Mouse (Mus musculus): ENCODE data around the gene Npl. TPM values are rescaled to one million over a fixed set of nuclear protein-coding genes. Genes with fewer than 3 reads are reported as not detected.
A peak's percentile ranks its signal among the peaks of the same experiment; 100 is the strongest.

The Npl gene
- 14.9 and 16.9 TPM in 2 replicates for polyA plus RNA-seq (2015; fragmentation: Nextera tagmentation; extraction: Ambion mirVana)

DNA sequence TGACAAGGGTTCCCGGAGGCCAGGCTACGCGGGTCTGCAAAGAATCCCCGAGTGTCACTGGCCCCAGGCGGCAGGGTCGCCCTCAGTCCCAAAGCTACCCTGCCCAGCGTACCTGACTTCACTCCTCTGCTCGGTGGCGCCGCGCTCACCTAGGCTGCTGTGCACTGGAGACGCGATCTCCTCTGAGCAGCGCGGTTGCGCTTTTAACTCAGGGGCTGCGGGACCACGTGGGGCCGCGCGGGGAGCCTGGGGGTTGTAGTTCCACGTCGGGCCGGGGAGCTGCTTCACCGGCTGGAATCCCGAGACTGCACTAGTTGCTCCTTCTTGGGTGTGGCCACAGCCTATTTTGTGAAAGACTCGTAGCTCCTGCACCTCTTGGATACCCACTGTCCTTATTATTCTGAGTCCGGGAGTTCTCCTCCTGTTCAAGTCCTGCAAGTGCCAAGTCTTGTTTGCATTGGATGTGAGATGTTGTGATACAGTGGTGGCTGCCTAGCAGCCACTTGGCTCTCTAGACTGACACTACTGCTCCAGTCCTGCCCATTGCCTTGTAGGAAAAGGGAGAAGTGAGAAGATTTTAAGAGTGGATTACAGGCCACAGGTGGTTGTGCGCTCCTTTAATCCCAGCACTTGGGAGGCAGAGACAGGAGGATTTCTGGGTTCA is at the start of gene Npl:
Gene Npl, minus strand, starts transcription at position 510 of the 664 bp plus-strand sequence.
- no peaks in the 10 kb centered on the region for H3K9me3 ChIP-seq
- WGBS, result 6% methylated on average over 29 of the region's 29 CpGs
- no peaks in the 10 kb centered on the region for H3K36me3 ChIP-seq
- H3K27ac ChIP-seq (replicated peaks), result no peak within 1 kb of the TSS
- peak within 1 kb of the TSS; percentile 75 for H3K9ac ChIP-seq
- peak within 1 kb of the TSS; percentile 51 for H3K4me3 ChIP-seq
- ATAC-seq (ENCODE audit: low read depth), result peak; percentile 93
- peaks cover 6% of the 10 kb centered on the region for H3K4me1 ChIP-seq (replicated peaks)
- no peaks in the 10 kb centered on the region for H3K27me3 ChIP-seq
- H3K4me2 ChIP-seq, result peak within 1 kb of the TSS; percentile 62

DNA sequence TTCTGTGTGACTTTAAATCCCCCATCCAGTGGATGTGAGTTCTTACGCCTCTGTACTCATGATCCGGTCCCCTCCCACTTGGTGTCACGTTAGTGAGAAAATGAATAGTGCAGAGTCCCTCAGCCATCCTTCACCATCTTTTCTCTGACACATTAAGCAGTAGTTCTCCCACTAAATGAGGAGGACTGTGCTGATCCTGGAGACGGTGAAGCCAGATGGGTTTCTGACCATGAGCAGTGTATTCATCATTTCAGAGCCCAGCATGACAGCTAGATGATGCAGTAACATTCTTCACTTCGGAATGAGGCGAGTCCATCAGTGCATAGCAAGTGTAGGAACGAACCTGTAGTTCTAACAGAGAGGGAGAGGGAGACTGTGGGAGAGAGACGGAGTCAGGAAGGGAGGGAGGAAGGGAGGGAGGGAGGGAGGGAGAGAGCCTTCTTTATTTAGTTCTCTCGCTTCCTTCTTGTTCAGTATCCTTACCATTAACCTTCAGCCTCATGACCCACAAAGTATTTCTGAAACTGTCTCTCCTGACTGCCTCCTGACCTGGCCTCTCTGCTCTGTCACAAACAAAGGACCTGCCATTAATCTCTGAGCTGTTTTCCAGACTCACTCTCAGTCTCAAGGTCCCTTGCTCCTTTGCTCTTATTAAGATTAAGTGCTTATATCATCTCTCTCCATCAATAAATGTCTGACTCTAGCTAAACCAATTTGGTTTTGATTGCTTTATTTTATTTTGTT is 49.6 kb upstream of the Npl start:
- H3K27me3 ChIP-seq, result no peaks in the 10 kb centered on the region
- peak overlapping the region; percentile 35; the same call in 1 of the 2 replicates for H3K27ac ChIP-seq (replicated peaks)
- ATAC-seq (ENCODE audit: low read depth), result peak; percentile 65; the same call in 1 of the 2 replicates
- H3K9me3 ChIP-seq, result no peaks in the 10 kb centered on the region
- no peak overlapping the region for H3K4me2 ChIP-seq
- H3K9ac ChIP-seq, result no peak overlapping the region
- no peak overlapping the region for H3K4me3 ChIP-seq
- peaks cover 9% of the 10 kb centered on the region for H3K4me1 ChIP-seq (replicated peaks)
- 48% methylated on average over 9 of the region's 9 CpGs for WGBS
- H3K36me3 ChIP-seq, result no peaks in the 10 kb centered on the region

DNA sequence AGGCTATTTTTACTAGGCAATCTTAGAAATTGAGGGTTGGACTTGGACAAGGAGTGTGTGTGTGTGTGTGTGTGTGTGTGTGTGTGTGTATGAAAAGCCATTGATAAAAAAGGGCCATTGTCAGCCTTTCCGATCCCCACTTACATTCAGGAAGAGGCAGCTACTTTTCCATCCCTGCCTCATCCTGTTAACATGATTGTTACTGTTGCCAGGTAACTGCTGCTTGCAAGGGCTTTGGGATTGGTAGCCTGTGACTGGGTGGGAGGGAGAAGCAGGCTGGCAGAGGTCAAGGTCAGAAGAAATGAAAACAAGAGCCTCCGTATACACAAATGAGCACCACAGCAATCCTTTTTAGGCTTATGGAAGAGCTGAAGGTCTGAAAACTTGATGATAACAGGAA is 48.9 kb upstream of the Npl start:
- H3K27me3 ChIP-seq, result no peaks in the 10 kb centered on the region
- no peak overlapping the region for H3K4me3 ChIP-seq
- H3K9ac ChIP-seq, result no peak overlapping the region
- H3K9me3 ChIP-seq, result no peaks in the 10 kb centered on the region
- peaks cover 9% of the 10 kb centered on the region for H3K4me1 ChIP-seq (replicated peaks)
- 4% methylated on average over 2 of the region's 2 CpGs for WGBS
- ATAC-seq (ENCODE audit: low read depth), result peak; percentile 72; the same call in 1 of the 2 replicates
- H3K27ac ChIP-seq (replicated peaks), result peak overlapping the region; percentile 35; the same call in 1 of the 2 replicates
- H3K36me3 ChIP-seq, result no peaks in the 10 kb centered on the region
- H3K4me2 ChIP-seq, result no peak overlapping the region

DNA sequence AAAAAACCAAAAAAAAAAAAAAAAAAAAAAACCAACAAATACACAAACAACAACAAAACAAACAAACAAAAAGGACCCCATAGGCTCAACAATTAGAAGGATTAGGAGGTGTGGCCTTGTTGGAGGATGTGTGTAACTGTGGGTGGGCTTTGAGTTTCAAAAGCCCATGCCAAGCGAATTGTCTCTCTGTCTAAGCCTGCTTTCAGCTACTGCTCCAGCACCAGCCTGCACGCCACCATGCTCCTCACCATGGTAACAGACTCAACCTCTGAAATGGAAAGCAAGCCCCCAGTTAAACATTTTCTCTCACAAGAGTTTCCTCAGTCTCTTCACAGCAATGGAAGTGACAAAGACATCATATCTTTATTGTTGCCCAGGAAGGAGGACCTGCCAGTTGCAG is 43.8 kb upstream of the Npl start:
- H3K4me1 ChIP-seq (replicated peaks), result peaks cover 1% of the 10 kb centered on the region
- no peaks in the 10 kb centered on the region for H3K27me3 ChIP-seq
- no peak overlapping the region for H3K9ac ChIP-seq
- no peaks in the 10 kb centered on the region for H3K9me3 ChIP-seq
- H3K27ac ChIP-seq (replicated peaks), result no peak overlapping the region
- no peak overlapping the region for H3K4me2 ChIP-seq
- H3K36me3 ChIP-seq, result no peaks in the 10 kb centered on the region
- H3K4me3 ChIP-seq, result no peak overlapping the region
- WGBS, result 52% methylated on average over 2 of the region's 2 CpGs
- ATAC-seq (ENCODE audit: low read depth), result no peak

DNA sequence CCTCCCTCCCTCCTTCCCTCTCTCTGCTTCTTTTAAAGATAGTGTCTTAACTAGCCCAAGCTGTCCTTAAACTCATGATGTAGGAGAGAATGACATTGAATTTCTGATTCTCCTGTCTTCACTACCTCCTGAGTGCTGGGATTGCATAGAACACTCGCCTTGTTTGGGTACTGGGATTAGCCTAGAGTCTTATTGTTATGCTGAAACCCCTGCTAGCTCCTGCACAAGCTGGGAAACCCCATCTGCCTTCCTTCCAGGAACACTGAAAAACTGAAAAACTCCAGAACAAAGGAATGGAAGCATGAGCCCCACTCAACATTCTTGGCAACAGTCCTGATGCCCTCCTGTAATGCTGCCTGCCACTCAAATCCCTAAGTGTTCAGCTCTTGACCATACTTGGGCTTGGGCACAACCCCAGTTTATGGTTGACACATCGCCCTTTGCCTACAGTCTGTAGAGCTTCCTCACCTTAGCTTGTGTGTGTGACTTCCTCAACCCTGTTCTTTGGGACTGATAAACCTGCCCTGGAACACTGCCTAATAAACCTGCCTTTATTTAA is 40.4 kb upstream of the Npl start:
- Histone ChIP-seq H3K9ac (no peak overlapping the region), H3K27ac (replicated peaks) (no peak overlapping the region), H3K4me2 (no peak overlapping the region), H3K4me1 (replicated peaks) (no peaks in the 10 kb centered on the region), H3K27me3 (no peaks in the 10 kb centered on the region), H3K4me3 (no peak overlapping the region), H3K9me3 (no peaks in the 10 kb centered on the region), H3K36me3 (no peaks in the 10 kb centered on the region)
- ATAC-seq (ENCODE audit: low read depth), result no peak
- WGBS, result 76% methylated on average over 2 of the region's 2 CpGs

DNA sequence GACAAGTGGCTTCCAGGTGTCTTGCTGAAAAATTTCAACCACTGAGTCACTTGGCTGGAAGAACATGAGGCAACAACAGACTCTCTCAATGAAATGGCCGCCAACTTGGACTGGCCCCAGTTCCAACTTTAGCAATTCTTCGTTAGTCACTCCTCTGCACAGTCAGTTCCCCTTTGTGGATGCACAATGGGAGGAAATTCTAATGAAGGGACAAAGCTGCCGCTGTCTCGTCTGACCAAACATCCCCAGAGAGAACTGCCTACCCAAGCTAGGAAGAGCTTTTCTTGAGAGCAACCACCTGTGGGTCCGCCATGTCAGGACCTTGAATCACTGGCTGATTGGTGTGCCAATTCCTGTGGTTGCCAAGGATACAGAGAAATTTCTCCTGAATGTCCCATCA is 38.1 kb upstream of the Npl start:
- Histone ChIP-seq H3K36me3 (no peaks in the 10 kb centered on the region), H3K4me2 (no peak overlapping the region), H3K9me3 (no peaks in the 10 kb centered on the region), H3K27ac (replicated peaks) (no peak overlapping the region), H3K27me3 (no peaks in the 10 kb centered on the region), H3K9ac (no peak overlapping the region), H3K4me3 (no peak overlapping the region), H3K4me1 (replicated peaks) (no peaks in the 10 kb centered on the region)
- 77% methylated on average over 5 of the region's 5 CpGs for whole genome bisulfite sequencing
- ATAC-seq (ENCODE audit: low read depth), result no peak

DNA sequence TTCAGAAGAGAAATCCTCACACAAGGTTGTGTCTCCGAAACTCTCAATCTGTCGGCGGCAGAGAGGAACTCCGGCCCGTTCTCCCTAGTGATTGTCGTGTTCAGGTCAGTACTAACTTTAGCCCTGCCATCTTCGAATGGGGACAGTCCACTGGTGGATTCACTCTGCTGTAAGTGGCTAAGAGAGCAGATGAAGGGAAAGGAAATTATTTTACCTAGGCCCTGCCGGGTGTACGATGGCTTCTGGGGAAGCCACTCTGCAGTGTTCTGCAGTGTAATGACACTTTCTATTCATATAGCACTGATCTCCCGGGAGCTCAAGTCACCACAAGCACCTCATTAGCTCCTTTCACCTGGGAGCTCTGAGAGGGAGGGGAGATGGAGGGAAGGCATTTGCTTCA is 37.0 kb upstream of the Npl start:
- H3K27ac ChIP-seq (replicated peaks), result no peak overlapping the region
- H3K9me3 ChIP-seq, result no peaks in the 10 kb centered on the region
- 84% methylated on average over 10 of the region's 10 CpGs for WGBS
- no peak overlapping the region for H3K4me3 ChIP-seq
- H3K27me3 ChIP-seq, result no peaks in the 10 kb centered on the region
- H3K36me3 ChIP-seq, result no peaks in the 10 kb centered on the region
- no peak overlapping the region for H3K4me2 ChIP-seq
- H3K9ac ChIP-seq, result no peak overlapping the region
- H3K4me1 ChIP-seq (replicated peaks), result no peaks in the 10 kb centered on the region
- ATAC-seq (ENCODE audit: low read depth), result no peak

DNA sequence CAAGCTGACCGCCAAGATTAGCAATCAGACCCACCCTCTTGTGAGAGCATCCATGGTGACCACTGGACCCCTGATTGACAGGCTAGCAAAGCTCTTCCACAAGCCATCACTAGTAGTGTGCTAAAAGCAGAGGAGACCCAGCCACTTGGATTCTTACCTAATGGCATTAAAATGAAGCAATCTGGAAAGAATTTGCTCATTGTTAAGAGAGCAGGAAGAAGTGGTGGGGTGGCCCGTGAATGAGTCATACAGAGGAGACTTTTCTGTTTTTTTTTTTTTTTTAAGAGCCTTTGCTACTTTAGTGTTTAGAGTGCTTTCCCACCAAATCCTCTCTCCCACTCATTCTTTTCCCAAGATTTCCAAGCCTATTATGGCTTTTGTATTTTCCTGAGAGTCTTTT is 35.9 kb upstream of the Npl start:
- Histone ChIP-seq H3K27me3 (no peaks in the 10 kb centered on the region), H3K4me3 (no peak overlapping the region), H3K27ac (replicated peaks) (no peak overlapping the region), H3K36me3 (no peaks in the 10 kb centered on the region), H3K9me3 (no peaks in the 10 kb centered on the region), H3K4me2 (no peak overlapping the region), H3K4me1 (replicated peaks) (no peaks in the 10 kb centered on the region), H3K9ac (no peak overlapping the region)
- 58% methylated on average over 2 of the region's 2 CpGs for WGBS
- no peak for ATAC-seq (ENCODE audit: low read depth)

DNA sequence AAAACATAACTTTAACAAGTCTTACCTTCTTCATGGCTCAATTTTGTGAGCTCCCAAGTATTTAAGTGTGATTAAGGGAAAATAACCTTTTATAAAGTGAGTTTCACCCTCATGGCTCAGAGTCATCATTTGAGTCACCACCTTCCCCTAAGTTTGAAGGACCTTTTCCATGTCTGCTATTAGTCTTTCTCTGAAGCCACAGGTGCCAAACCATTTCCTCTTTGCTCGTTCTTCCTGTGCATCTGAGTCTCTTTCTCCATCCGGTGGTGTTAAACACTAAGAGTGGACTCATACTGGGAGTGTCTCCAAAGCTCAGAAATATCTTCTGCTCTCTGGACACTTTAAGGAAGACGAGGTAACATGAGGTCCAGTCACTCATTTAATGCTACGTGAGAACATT is 33.3 kb upstream of the Npl start:
- H3K4me1 ChIP-seq (replicated peaks), result no peaks in the 10 kb centered on the region
- 87% methylated on average over 4 of the region's 4 CpGs for WGBS
- no peak overlapping the region for H3K4me2 ChIP-seq
- no peak for ATAC-seq (ENCODE audit: low read depth)
- no peak overlapping the region for H3K27ac ChIP-seq (replicated peaks)
- no peaks in the 10 kb centered on the region for H3K27me3 ChIP-seq
- H3K9ac ChIP-seq, result no peak overlapping the region
- no peak overlapping the region for H3K4me3 ChIP-seq
- no peaks in the 10 kb centered on the region for H3K36me3 ChIP-seq
- no peaks in the 10 kb centered on the region for H3K9me3 ChIP-seq

DNA sequence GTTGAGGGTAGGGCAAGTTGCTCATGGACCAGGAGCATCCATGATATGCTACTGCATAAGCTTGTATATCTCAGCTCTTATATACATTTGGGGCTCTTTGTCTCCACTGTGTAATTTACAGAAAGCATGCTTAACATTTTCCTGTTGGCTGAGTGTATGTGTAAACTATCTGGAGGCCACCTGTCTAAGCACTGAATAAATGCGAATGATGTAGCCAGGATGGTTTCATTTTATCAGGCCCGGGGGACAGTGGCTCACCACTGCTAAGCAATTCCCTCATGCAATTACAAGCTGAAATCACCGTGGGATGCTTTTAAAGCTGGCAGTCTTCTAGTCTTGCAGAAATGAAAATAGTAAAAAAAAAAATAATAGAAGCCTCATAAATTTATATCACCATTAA is 24.9 kb upstream of the Npl start:
- 0 out of 2 replicates have a peak overlapping the region, but pooled peaks have one; percentile 33 for H3K27ac ChIP-seq (replicated peaks)
- H3K4me3 ChIP-seq, result no peak overlapping the region
- no peaks in the 10 kb centered on the region for H3K9me3 ChIP-seq
- peaks cover 10% of the 10 kb centered on the region for H3K4me1 ChIP-seq (replicated peaks)
- peak; percentile 65 for ATAC-seq (ENCODE audit: low read depth)
- H3K36me3 ChIP-seq, result no peaks in the 10 kb centered on the region
- 33% methylated on average over 3 of the region's 3 CpGs for WGBS
- no peaks in the 10 kb centered on the region for H3K27me3 ChIP-seq
- no peak overlapping the region for H3K4me2 ChIP-seq
- no peak overlapping the region for H3K9ac ChIP-seq

DNA sequence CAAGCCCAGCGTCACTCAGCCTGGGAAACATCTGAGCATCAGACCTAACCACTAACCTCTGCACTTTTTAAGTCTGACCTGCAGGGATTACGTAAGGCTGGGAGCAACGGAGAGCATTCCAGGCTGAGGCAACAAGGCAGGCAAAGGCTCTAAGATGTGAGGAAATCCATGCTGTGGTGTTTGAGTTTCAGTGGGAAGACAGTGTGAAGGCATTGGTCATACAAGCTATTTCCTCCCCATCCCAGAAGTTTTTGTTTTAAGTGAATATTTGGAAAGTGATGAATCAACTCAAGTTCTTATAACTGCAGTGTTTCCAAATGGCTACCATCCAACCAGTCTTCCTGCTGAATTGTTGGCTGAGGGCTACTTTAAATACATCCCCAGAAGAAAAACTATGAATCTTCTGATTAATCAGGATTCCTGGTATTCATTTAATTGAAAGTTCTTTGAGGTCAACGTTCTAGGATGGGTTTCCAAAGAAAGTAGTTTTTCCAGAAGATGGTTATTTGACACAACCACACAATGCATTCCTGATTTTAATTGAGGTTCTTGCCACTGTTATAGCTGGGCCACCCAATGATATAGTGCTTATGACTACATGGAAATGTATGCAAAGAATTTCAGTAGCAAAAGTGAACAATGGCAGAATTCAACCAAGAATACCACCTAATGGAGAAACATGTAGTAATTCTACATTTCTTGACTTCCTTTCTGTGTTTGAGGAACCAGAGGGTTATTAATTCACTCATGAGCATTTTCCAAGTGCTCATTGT is 22.6 kb upstream of the Npl start:
- Histone ChIP-seq H3K4me2 (no peak overlapping the region), H3K36me3 (no peaks in the 10 kb centered on the region), H3K4me3 (no peak overlapping the region), H3K4me1 (replicated peaks) (peaks cover 10% of the 10 kb centered on the region), H3K27me3 (no peaks in the 10 kb centered on the region), H3K9me3 (no peaks in the 10 kb centered on the region), H3K27ac (replicated peaks) (no peak overlapping the region), H3K9ac (no peak overlapping the region)
- ATAC-seq (ENCODE audit: low read depth), result no peak
- WGBS, result 81% methylated on average over 4 of the region's 4 CpGs

DNA sequence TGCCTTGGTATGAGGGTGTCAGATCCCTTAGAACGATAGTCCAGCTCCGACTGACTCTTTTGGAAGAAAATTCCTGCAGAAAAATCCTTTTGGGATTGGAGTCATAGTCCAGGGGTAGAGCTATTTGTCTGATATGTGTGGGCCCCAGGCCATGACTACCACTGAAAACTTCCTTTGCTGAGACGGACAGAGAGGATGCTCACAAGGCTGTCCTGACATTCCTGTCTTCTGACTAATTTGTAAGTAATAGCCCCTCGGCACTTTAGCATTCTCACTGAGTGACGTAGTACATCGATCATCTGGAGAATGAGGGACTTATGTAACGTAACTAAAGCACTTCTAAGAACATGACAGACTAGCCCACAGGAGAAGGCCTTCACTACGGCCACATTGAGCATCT is 15.9 kb upstream of the Npl start:
- ATAC-seq (ENCODE audit: low read depth), result no peak
- Histone ChIP-seq H3K4me2 (no peak overlapping the region), H3K4me1 (replicated peaks) (peaks cover 4% of the 10 kb centered on the region; the same call in 1 of the 2 replicates), H3K9me3 (no peaks in the 10 kb centered on the region), H3K27ac (replicated peaks) (no peak overlapping the region), H3K9ac (no peak overlapping the region), H3K36me3 (no peaks in the 10 kb centered on the region), H3K27me3 (no peaks in the 10 kb centered on the region), H3K4me3 (no peak overlapping the region)
- WGBS, result 83% methylated on average over 8 of the region's 8 CpGs

Measured in neural tube, embryonic 13.5 days (tissue).